Mouse (Mus musculus) heart, adult 18-20 months (tissue): ENCODE measurements around the gene Sbno1. TPM values are rescaled to one million over a fixed set of nuclear protein-coding genes. Genes with fewer than 3 reads are reported as not detected.
A peak's percentile ranks its signal among the peaks of the same experiment; 100 is the strongest.
"Not testable (repeated sequence)": the region's sequence is repeated elsewhere in the genome, so short reads cannot be mapped to it uniquely, and the experiment has no call there.

Source experiments
- DNase-seq, 2 experiments: peaks; one replicate each; pipeline ENCODE4 v3.0.0; 2021 to 2022; ENCODE audit warnings: mixed read lengths in 1 of 2
- total RNA-seq, 2 experiments: library from RNA; stranded (reverse); gene quantifications; 2 replicates each; pipeline ENCODE4 v1.2.3; 2021

Sbno1 gene
- total RNA-seq, 2 experiments from 2014 or later = 61.1 to 66.0 TPM

GRCm38 (mm10) chr5:124376401-124376800 is 49.4 kb downstream of the Sbno1 start:
- DNase-seq = no peak

GRCm38 (mm10) chr5:124374298-124374697 is 51.5 kb downstream of the Sbno1 start:
- DNase-seq = no peak

- no peak for DNase-seq
Measured at GRCm38 (mm10) chr5:124366721-124367120, 59.1 kb downstream of the Sbno1 start.

GRCm38 (mm10) chr5:124365754-124366153 is 60.0 kb downstream of the Sbno1 start:
- DNase-seq = no peak

GRCm38 (mm10) chr5:124364173-124364918 is 61.5 kb downstream of the Sbno1 start:
- DNase-seq = no peak

- DNase-seq = not testable (repeated sequence)
Measured at GRCm38 (mm10) chr5:124362982-124363381, 62.8 kb downstream of the Sbno1 start, which contains the start of gene Cdk2ap1. Gene Cdk2ap1, minus strand, starts transcription at chr5:124363082.

GRCm38 (mm10) chr5:124359641-124360040 is 66.2 kb downstream of the Sbno1 start:
- no peak for DNase-seq

- no peak for DNase-seq
Measured at GRCm38 (mm10) chr5:124356695-124357094, 69.1 kb downstream of the Sbno1 start.

GRCm38 (mm10) chr5:124355425-124355959 is 70.3 kb downstream of the Sbno1 start:
- DNase-seq = no peak

- peak; percentile 58 to 60 for DNase-seq
Measured at GRCm38 (mm10) chr5:124354574-124355424, 71.0 kb downstream of the Sbno1 start.

GRCm38 (mm10) chr5:124353726-124354547 is 71.9 kb downstream of the Sbno1 start:
- peak; percentile 68 to 73 for DNase-seq

- DNase-seq = peak; percentile 27 to 62
Measured at GRCm38 (mm10) chr5:124353011-124353725, 72.6 kb downstream of the Sbno1 start.

- DNase-seq = peak; percentile 73 to 84
Measured at GRCm38 (mm10) chr5:124352141-124352920, 73.5 kb downstream of the Sbno1 start.

GRCm38 (mm10) chr5:124351604-124352003 is 74.2 kb downstream of the Sbno1 start:
- DNase-seq = peak in 1 of 2 experiments; percentile 25

GRCm38 (mm10) chr5:124351111-124351560 is 74.7 kb downstream of the Sbno1 start:
- peak; percentile 59 to 78 for DNase-seq

- no peak for DNase-seq
Measured at GRCm38 (mm10) chr5:124350350-124350749, 75.5 kb downstream of the Sbno1 start.

GRCm38 (mm10) chr5:124349196-124349595 is 76.6 kb downstream of the Sbno1 start:
- peak in 1 of 2 experiments; percentile 36 for DNase-seq

- DNase-seq = no peak
Measured at GRCm38 (mm10) chr5:124342897-124343296, 82.9 kb downstream of the Sbno1 start.

GRCm38 (mm10) chr5:124341753-124342339 is 84.0 kb downstream of the Sbno1 start:
- not testable (repeated sequence) for DNase-seq

GRCm38 (mm10) chr5:124338791-124339190 is 87.0 kb downstream of the Sbno1 start:
- no peak for DNase-seq
